Mouse (Mus musculus): Measurements from ENCODE around the gene H2-M10.2.
"Not testable (repeated sequence)": the region's sequence is repeated elsewhere in the genome, so short reads cannot be mapped to it uniquely, and the experiment has no call there.

Gene H2-M10.2

GRCm38 (mm10) chr17:36252250-36252876 lies 33.9 kb downstream of the H2-M10.2 start:
- no peak for DNase-seq (ENCODE audit: low read depth, low spot score)

GRCm38 (mm10) chr17:36248886-36249285 lies 37.4 kb downstream of the H2-M10.2 start:
- no peak for DNase-seq (ENCODE audit: low read depth, low spot score)

- peak; percentile 17 for DNase-seq (ENCODE audit: low read depth, low spot score)
Measured at GRCm38 (mm10) chr17:36245741-36246140, 40.5 kb downstream of the H2-M10.2 start.

- peak; percentile 1 for DNase-seq (ENCODE audit: low read depth, low spot score)
Measured at GRCm38 (mm10) chr17:36244031-36244430, 42.3 kb downstream of the H2-M10.2 start.

GRCm38 (mm10) chr17:36240637-36241213 lies 45.6 kb downstream of the H2-M10.2 start:
- no peak for DNase-seq (ENCODE audit: low read depth, low spot score)

- DNase-seq (ENCODE audit: low read depth, low spot score): peak; percentile 69
Measured at GRCm38 (mm10) chr17:36237321-36237921, 48.9 kb downstream of the H2-M10.2 start.

- DNase-seq (ENCODE audit: low read depth, low spot score): not testable (repeated sequence)
Measured at GRCm38 (mm10) chr17:36235300-36235699, 51.0 kb downstream of the H2-M10.2 start.
